Mouse (Mus musculus): ENCODE data around the gene Slc22a3.

Slc22a3 gene

GRCm38 (mm10) chr17:12468745-12469144 lies 38.8 kb downstream of the Slc22a3 start:
- no peak for DNase-seq (ENCODE audit: low spot score in 2 of 2)

- no peak for DNase-seq (ENCODE audit: low spot score in 2 of 2)
These were observed 39.9 kb downstream of the Slc22a3 start for GRCm38 (mm10) chr17:12467642-12468041.

- no peak for DNase-seq (ENCODE audit: low spot score in 2 of 2)
These were observed 41.0 kb downstream of the Slc22a3 start for GRCm38 (mm10) chr17:12466501-12467000.

DNA sequence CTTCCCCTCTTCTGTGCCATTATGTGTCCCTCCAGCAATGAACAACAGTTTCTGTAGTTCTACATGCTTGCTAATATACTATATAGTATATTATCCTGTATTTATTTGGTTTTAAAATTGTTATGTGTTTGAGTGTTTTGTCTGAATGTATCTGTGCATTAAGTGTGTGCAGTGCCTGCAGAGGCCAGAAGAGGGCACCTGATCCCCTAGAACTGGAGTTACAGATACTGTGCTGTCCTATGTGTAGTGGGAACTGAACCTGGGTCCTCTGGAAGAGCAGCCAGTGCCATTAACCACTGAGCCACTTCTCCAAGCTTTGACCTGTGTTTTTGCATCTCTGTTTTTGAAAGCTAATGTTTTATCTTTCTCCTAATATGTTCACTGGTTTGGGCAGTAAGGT lies 46.3 kb downstream of the Slc22a3 start:
- DNase-seq (ENCODE audit: low spot score in 2 of 2): no peak

DNA sequence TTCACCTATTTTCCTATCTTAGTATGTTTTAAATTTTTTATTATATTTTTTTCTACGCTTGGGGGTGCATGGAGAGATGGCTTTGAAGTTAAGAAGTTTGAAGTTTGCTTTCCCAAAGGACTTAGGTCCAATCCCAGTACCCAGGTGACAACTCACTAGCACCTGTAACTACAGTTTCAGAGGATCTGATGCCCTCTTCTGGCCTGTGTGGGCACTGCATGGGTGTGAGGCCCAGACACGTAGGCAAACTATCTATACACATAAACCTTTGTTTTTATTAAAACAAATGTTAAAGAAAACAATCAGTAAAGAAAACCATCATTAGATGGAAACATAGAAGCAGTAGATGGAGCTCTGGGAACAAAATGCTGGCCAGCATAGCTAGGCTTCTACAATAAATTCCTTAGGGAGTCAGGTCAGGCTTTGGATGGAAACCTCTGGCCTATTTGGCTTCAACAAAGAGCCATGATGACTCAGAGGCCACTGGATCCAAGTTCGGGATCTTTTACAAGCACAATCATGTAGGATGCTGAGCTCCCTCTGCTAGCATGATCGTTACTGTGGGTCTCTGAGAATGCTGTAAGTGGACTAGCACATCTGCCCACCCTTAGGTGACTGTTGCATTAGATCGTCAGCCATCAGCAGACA lies 52.2 kb downstream of the Slc22a3 start:
- peak in 1 of 2 experiments; percentile 10 for DNase-seq (ENCODE audit: low spot score in 2 of 2)

- no peak for DNase-seq (ENCODE audit: low spot score in 2 of 2)
These were observed 53.8 kb downstream of the Slc22a3 start for GRCm38 (mm10) chr17:12453691-12454090.

DNA sequence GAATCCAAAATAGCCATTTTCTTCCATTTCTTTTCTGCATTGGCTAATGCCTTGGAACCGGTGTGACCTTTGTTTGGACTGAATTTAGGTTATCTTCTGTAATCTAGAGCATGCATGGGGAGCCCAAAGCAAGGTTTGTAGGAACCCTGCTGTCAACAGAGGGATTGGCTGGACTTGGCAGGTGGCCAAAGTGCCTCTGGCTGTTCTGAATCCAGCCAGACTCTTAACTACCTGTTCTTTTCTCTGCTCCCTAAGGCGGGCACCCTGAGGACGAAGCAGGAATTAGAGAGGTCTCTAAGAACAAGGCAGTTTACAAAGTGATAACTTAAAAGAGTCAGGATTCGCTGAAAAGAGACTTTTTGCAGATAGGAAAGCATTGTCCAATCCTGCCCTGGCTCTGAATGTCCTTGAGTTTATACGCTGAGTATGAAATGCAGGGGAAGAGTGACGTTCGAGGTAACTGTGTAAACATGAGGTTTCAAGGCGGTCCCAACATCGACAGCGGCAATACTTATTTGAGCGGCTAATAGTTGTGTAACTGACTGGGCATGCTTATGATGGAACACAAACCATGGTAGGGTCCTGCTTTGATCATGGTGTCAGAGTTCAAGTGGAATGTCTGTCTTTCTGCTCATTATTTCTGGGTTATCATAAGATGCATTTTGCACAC lies 54.5 kb downstream of the Slc22a3 start:
- DNase-seq (ENCODE audit: low spot score in 2 of 2): no peak

DNA sequence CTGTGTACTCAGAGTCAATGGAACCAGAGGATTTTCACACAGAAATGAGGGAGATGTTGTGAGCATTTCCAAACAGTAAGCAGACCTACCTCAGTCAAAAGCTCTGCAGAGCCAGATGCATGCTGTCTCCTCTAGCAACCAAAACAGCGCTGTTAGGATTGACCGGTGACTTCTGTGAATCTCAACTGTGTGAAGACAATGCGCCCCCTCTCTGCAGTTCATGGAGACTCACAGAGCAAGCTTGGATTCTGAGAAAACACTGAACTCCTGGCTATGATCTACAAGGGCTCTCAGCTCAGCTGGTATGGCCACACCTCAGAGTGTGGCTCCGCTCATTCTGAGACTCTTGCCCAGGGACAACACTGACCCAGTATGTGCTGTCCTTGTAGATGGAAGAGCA lies 56.3 kb downstream of the Slc22a3 start:
- peak in 1 of 2 experiments; percentile 7 for DNase-seq (ENCODE audit: low spot score in 2 of 2)

DNA sequence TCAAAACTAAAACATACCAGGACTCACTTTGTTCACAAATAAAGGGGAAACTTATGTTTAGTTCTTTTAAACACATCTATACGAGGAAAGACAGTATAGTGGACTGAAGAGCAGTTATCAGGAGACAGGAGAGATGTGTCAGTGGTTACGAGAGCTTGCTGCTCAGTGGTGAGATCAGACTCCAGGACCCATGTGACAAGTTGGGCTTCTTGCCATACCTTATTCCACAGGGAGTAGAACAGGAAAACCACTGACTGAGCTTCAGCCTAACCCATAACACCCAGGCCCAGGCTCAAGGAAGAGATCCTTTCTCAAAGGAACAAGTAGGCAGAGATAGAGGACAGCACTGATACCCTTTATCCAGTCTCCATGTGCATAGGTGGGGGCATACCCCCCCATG lies 62.9 kb downstream of the Slc22a3 start:
- DNase-seq (ENCODE audit: low spot score in 2 of 2): no peak

DNA sequence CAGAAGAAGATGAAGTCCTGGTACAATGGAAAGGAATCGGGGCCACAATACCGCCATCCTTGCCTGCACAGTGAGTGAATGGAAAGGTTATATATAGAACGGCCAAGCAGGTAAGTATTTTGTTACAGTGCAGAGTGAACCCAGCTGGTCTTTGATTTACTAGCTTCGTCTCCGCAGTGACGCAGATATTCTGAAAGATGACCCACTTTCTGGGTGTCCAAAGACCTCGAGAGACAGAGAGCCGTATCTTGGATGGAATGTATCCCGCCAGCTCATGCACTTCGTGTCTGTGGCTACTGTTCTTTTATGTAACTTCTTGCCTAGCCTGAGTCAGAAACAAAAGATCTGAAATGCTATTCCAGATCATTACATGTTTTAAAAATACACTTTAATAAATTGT lies 69.7 kb downstream of the Slc22a3 start:
- DNase-seq (ENCODE audit: low spot score in 2 of 2): no peak

GRCm38 (mm10) chr17:12431707-12432106 lies 75.8 kb downstream of the Slc22a3 start:
- DNase-seq (ENCODE audit: low spot score in 2 of 2): no peak

GRCm38 (mm10) chr17:12428369-12428768 lies 79.1 kb downstream of the Slc22a3 start:
- no peak for DNase-seq (ENCODE audit: low spot score in 2 of 2)

- no peak for DNase-seq (ENCODE audit: low spot score in 2 of 2)
These were observed 80.3 kb downstream of the Slc22a3 start for GRCm38 (mm10) chr17:12427156-12427555.

DNA sequence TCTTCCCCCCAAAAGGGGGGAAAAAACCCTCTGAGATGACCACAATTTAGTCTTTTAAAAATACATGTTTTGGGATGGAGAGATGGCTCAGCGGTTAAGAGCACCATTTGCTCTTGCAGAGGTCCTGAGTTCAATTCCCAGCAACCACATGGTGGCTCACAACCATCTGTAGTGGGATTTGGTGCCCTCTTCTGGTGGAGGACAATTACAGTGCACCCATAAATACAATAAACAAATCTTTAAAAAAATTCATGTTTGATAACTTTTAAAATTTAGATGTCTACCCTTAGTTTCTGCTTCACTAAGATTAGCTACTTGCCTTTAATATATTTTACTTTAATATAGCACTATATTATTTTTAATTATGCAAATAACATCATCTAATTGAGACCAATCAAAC lies 85.4 kb downstream of the Slc22a3 start:
- DNase-seq (ENCODE audit: low spot score in 2 of 2): no peak

GRCm38 (mm10) chr17:12420886-12421574 lies 86.5 kb downstream of the Slc22a3 start:
- DNase-seq (ENCODE audit: low spot score in 2 of 2): peak in 1 of 2 experiments; percentile 24

GRCm38 (mm10) chr17:12419491-12420079 lies 87.9 kb downstream of the Slc22a3 start:
- no peak for DNase-seq (ENCODE audit: low spot score in 2 of 2)

- DNase-seq (ENCODE audit: low spot score in 2 of 2): peak; percentile 68 to 81
These were observed 91.1 kb downstream of the Slc22a3 start for GRCm38 (mm10) chr17:12416250-12416895.

DNA sequence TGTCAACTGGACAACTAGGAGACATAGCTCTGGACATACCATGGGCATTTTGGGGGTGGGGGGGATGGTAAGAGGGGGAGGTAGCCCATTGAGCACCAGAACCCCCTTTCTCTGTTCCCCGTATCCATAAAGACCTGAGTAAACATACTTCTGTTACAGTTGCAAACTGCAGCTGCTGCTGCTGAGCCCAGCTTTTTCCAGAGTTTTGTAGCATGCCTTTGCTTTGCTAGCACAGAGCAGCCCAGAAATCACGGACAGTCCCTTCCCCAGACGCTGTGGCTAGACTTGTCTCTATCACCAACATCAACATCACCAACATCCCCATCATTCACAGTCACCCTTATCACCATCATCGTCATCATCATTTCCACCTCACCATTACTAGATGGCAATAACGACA lies 91.8 kb downstream of the Slc22a3 start:
- DNase-seq (ENCODE audit: low spot score in 2 of 2): no peak

GRCm38 (mm10) chr17:12415031-12415735 lies 92.3 kb downstream of the Slc22a3 start:
- DNase-seq (ENCODE audit: low spot score in 2 of 2): no peak

DNA sequence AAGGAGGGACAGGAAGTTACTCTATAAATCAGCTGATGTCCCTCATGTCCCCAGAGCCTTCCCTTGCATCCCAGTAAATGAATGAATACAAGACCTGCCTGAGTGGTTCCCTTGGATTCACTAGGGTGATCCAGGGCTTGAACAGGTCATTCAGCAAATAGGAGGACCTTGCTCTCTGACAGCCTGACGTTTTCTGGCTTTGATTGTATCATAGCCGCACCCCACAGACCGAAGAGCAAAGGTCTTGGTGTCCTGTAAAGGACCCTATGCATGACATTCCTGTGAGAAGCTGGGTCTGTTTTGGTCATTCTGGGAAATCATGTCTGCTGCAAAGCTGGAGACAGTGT lies 94.6 kb downstream of the Slc22a3 start:
- no peak for DNase-seq (ENCODE audit: low spot score in 2 of 2)

DNA sequence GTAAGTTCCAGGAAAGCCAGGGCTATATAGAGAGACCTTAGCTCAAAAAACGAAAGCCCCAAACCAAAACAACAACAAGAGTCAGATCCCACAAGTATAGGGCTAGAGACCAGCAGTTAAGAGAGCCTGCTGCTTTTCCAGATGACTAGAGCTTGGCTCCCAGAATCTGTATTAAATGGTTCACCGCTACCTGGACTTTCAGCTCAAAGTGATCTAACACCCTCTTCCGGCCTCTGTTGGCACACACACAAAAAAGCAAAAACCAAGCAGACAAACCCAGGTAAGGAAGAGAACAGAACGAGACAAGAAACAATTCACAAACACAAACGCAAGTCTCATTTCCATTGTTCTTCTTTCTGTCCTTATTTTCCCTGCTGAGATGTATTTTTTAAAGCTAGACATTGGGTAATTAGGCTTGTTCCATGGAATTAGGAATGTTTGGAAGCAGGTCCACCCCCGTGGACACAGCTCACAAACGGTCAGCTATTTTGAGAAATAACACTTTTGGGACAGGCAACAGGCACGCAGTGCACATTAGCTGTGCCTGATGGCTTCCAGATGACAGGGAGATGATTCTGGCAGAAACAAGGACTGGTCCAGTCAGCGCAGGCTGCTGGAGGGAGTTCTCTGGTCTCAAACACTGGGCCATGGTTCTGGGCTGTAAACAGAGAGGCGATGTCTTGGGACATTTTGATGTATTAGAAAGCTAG lies 95.2 kb downstream of the Slc22a3 start:
- DNase-seq (ENCODE audit: low spot score in 2 of 2): no peak

All from cerebellum, postnatal 4 days (tissue).